Mouse (Mus musculus) hindbrain, embryonic 14.5 days (tissue): Measurements from ENCODE around the gene Sptan1. TPM values are rescaled to one million over a fixed set of nuclear protein-coding genes. Genes with fewer than 3 reads are reported as not detected.

Experiments
- ATAC-seq: fragments of 200-750 bp; cut with Nextera tagmentation; 2 replicates; pipeline ENCODE4 v1.8.0; 2017; ENCODE audit warnings: moderate number of reproducible peaks, mild to moderate bottlenecking, moderate TSS enrichment, moderate library complexity; ENCODE audit not compliant: low FRiP score
- DNase-seq: peaks from one replicate; pipeline ENCODE4 v3.0.0-alpha.2; 2015; ENCODE audit warnings: low spot score
- H3K27ac ChIP-seq: fragments of 300-500 bp; sonication (generic); 2 replicates; pipeline ENCODE4 v1.5.1; 2014; ENCODE audit warnings: mild to moderate bottlenecking, moderate library complexity
- H3K27me3 ChIP-seq: fragments of 300-500 bp; sonication (generic); 2 replicates; pipeline ENCODE4 v1.6.1; 2014; ENCODE audit warnings: mild to moderate bottlenecking, low read length, mixed read lengths; ENCODE audit not compliant: control insufficient read depth, insufficient read depth
- H3K36me3 ChIP-seq: fragments of 300-500 bp; sonication (generic); replicated peaks from 2 replicates; pipeline ENCODE4 v1.6.1; 2014; ENCODE audit not compliant: control insufficient read depth, insufficient read depth
- H3K4me1 ChIP-seq: fragments of 300-500 bp; sonication (generic); replicated peaks from 2 replicates; pipeline ENCODE4 v1.6.1; 2014; ENCODE audit warnings: antibody characterized with exemption, low read length, mixed read lengths; ENCODE audit not compliant: control insufficient read depth, insufficient read depth
- H3K4me2 ChIP-seq: fragments of 300-500 bp; sonication (generic); replicated peaks from 2 replicates; pipeline ENCODE4 v1.6.1; 2014; ENCODE audit warnings: mild to moderate bottlenecking, moderate library complexity
- H3K4me3 ChIP-seq: fragments of 300-500 bp; sonication (generic); replicated peaks from 2 replicates; pipeline ENCODE4 v1.5.1; 2014; ENCODE audit warnings: mild to moderate bottlenecking, low read length
- H3K9ac ChIP-seq: fragments of 300-500 bp; sonication (generic); 2 replicates; pipeline ENCODE4 v1.6.1; 2014
- H3K9me3 ChIP-seq: fragments of 300-500 bp; sonication (generic); 2 replicates; pipeline ENCODE4 v1.6.1; 2016; ENCODE audit warnings: low read length; ENCODE audit not compliant: control insufficient read depth
- WGBS: fragments of 180-500 bp; shearing (Covaris S2); extraction: QIAGEN DNeasy Blood & Tissue Kit; methylation state at CpG from one replicate; pipeline ENCODE4 v1.1.7; 2014; 5-methylcytosine and 5-hydroxymethylcytosine counted together
- polyA plus RNA-seq: library from polyadenylated mRNA; unstranded; fragments of >200 nt; fragmentation: Nextera tagmentation; extraction: Ambion mirVana; gene quantifications from 2 replicates; pipeline ENCODE4 v1.2.1, GENCODE M21; 2014

Sptan1 gene
- polyA plus RNA-seq, 1 experiment from 2014 or later = 344 TPM

DNA sequence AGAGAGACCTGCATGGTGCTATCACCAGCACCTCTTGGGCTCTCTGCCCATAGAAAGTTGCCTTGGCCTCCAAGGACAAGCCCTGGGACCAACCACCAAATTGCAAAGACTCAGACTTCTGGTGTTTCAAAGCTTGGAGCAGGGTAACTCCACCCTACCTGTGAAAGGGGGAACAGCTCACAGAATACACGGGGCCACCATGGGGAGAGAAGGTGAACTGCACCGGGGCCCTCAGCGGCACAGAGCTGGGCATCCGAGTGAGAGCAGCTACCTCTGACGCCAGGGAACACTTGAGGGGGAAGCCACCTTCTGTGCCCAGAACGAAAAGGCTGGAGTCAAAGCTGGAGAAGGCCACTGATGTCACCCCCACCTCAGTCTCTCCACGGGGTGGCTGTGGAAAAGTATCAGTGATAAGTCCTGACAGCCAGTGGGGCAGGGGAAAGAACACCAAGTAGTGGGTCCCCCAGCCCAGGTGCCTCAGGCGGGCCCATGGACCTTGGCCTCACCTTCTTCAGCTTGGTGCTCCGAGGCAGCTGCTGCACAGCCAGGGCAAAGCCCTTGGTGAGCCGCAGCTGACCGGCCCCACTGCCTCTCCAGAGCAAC, 67.0 kb downstream of the Sptan1 start:
- Histone ChIP-seq H3K36me3 (peaks cover 91% of the 10 kb centered on the region), H3K4me2 (no peak overlapping the region), H3K9me3 (no peaks in the 10 kb centered on the region), H3K27ac (no peak overlapping the region), H3K9ac (no peak overlapping the region), H3K4me1 (no peaks in the 10 kb centered on the region), H3K27me3 (no peaks in the 10 kb centered on the region), H3K4me3 (no peak overlapping the region)
- WGBS = 62% methylated on average over 11 of the region's 11 CpGs
- DNase-seq (no peak), ATAC-seq (no peak)

DNA sequence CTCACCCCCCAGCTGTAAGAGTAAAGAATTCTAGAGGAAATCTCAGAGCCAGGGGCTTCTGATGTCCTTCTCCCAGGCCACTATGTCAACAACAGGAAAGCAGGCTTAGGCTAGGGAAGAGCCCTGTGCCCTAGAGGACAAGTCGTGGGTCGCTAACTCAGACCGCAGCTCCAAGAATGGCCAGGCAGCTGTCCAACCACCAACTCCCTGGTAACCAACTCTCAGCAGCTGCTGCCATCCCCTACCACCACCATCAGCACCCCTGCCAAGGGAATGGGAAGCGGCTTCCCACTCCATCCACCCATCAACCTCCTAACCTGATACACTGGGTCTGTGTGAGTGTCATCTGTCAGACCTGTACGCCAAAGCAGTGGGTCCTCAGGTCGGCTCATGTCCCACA, 67.6 kb downstream of the Sptan1 start:
- no peak overlapping the region for H3K9ac ChIP-seq
- H3K27me3 ChIP-seq = no peaks in the 10 kb centered on the region
- WGBS = 74% methylated on average over 6 of the region's 6 CpGs
- ATAC-seq (no peak), DNase-seq (no peak)
- H3K36me3 ChIP-seq = peaks cover 91% of the 10 kb centered on the region
- no peak overlapping the region for H3K27ac ChIP-seq
- H3K4me3 ChIP-seq = no peak overlapping the region
- no peak overlapping the region for H3K4me2 ChIP-seq
- H3K4me1 ChIP-seq = no peaks in the 10 kb centered on the region
- no peaks in the 10 kb centered on the region for H3K9me3 ChIP-seq

DNA sequence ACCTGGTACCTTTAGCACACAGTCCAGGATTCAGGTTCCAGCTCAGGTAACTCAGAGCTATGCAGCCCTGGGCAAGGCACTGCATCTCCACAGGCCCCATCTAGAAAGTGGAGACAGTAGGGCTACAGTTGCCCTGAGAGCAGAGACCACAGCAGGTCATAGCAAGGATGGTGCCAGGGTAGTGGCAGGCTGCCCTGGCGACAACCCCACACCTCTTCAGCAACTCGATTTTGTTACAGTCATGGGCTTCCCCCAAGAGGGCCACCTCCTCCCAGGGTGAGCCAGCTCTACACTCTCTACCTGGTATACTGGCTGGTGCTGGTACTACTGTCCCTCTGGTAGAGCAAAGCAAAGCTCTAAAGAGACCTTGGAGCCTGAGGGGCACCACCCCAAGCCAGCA, 72.4 kb downstream of the Sptan1 start:
- H3K27me3 ChIP-seq = no peaks in the 10 kb centered on the region
- ATAC-seq (no peak), DNase-seq (no peak)
- WGBS = 88% methylated on average over 2 of the region's 2 CpGs
- H3K4me2 ChIP-seq = no peak overlapping the region
- no peak overlapping the region for H3K4me3 ChIP-seq
- H3K9me3 ChIP-seq = no peaks in the 10 kb centered on the region
- no peak overlapping the region for H3K9ac ChIP-seq
- H3K36me3 ChIP-seq = peaks cover 54% of the 10 kb centered on the region
- no peak overlapping the region for H3K27ac ChIP-seq
- no peaks in the 10 kb centered on the region for H3K4me1 ChIP-seq

DNA sequence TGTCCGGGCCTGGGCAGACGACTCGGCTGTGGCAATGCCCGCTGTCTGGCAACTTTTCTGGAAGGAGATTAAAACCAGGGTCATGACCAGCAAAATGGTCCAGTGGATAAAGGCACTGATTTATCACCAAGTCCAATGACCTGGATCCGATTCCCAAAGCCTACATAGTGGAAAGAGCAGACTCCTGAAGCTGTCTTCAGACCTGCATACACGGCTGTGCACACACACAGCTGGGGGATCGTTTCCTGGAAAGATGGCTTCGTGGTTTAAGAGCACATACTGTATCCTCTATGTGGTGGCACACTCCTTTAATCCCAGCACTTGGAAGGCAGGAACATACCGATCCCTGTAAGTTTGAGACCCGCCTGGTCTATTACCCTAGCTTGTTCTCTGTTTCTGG, 73.0 kb downstream of the Sptan1 start:
- Histone ChIP-seq H3K9ac (no peak overlapping the region), H3K4me2 (no peak overlapping the region), H3K27ac (no peak overlapping the region), H3K36me3 (peaks cover 49% of the 10 kb centered on the region), H3K4me3 (no peak overlapping the region), H3K27me3 (no peaks in the 10 kb centered on the region), H3K4me1 (no peaks in the 10 kb centered on the region), H3K9me3 (no peaks in the 10 kb centered on the region)
- ATAC-seq (no peak), DNase-seq (no peak)
- 95% methylated on average over 10 of the region's 10 CpGs for WGBS

DNA sequence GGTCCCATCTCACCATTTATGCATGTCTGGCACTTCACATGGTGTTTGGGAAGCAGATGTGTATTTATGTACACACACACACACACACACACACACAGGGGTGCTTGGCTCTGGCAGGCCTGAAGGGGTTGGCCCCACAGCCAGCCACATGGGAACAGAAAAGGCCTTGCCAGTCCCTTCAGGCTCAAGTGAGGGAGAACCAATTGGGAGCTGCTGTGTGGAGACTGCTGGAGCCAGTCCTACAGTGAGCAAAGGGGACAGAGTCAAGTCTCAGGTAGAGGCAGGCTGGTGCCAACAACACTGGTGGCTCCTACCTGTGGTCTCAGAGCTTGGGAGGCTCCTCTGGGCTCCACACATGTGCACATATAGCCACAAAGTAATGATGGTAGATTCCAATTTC, 74.3 kb downstream of the Sptan1 start:
- Histone ChIP-seq H3K36me3 (peaks cover 37% of the 10 kb centered on the region), H3K9ac (no peak overlapping the region), H3K4me1 (no peaks in the 10 kb centered on the region), H3K4me3 (no peak overlapping the region), H3K4me2 (no peak overlapping the region), H3K27me3 (no peaks in the 10 kb centered on the region), H3K27ac (no peak overlapping the region), H3K9me3 (no peaks in the 10 kb centered on the region)
- no peak for DNase-seq
- no peak for ATAC-seq

DNA sequence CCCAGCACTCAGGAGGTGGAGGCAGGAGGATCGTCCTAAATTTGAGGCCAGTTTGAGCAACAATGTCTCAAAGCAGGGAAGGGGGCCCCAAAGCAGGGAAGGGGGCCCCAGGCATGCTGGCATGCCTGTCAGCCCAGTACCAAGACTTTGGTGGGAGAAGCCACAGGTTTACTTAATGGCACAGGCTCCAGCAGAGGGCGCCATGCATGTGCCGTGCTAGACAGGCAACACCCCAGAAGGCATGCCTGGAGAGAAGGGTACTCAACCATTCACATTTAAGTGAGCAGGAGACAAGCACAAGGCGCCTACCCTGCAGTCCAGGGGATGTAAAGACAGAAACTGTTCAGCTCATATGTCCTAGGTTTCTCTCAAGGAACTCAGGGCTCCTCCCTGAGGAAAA, 77.1 kb downstream of the Sptan1 start:
- Histone ChIP-seq H3K36me3 (peaks cover 24% of the 10 kb centered on the region), H3K27me3 (no peaks in the 10 kb centered on the region), H3K9ac (no peak overlapping the region), H3K9me3 (no peaks in the 10 kb centered on the region), H3K4me1 (peaks cover 1% of the 10 kb centered on the region; the same call in 1 of the 2 replicates), H3K4me3 (no peak overlapping the region), H3K27ac (no peak overlapping the region), H3K4me2 (no peak overlapping the region)
- DNase-seq (peak; percentile 78), ATAC-seq (no peak)
- 8% methylated on average over 4 of the region's 4 CpGs for WGBS

DNA sequence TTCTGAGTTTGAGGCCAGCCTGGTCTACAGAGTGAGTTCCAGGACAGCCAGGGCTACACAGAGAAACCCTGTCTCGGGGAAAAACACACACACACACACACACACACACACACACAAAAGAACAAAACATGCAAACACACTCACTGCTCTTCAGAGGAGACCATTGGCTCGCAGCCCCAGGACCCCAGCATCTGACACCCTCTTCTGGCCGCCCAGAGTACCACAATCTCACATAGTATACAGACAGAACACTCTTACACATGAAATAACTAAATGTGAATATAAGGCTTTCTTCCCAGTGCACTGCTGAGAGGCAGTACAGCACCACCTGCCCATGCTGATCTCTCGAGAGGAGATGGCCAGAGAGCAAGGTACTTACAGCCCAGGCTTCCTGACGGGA, 79.2 kb downstream of the Sptan1 start:
- peaks cover 12% of the 10 kb centered on the region for H3K36me3 ChIP-seq
- H3K27ac ChIP-seq = no peak overlapping the region
- no peaks in the 10 kb centered on the region for H3K27me3 ChIP-seq
- no peaks in the 10 kb centered on the region for H3K9me3 ChIP-seq
- WGBS = 88% methylated on average over 5 of the region's 5 CpGs
- H3K9ac ChIP-seq = no peak overlapping the region
- DNase-seq (no peak), ATAC-seq (no peak)
- H3K4me1 ChIP-seq = peaks cover 10% of the 10 kb centered on the region
- H3K4me3 ChIP-seq = no peak overlapping the region
- H3K4me2 ChIP-seq = no peak overlapping the region

DNA sequence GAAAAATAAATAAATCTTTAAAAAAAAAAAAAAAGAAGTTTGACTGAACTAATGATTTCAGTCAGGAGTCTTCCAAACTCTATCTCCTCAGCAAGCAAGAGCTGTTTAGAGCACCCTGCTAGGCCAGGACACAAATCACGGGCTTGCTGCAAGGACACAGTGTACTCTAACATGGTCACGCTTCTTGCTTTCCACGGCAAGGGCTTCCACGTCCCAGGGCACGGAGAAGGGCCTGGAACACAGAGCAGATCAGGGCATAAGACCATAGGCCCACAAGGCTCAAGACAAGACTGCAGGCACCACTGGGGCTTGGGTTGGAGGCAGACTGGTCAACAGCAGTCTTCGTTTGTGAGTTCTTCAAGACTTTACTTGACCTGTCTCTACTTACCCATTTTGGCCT, 81.8 kb downstream of the Sptan1 start:
- Histone ChIP-seq H3K9me3 (no peaks in the 10 kb centered on the region), H3K27ac (no peak overlapping the region), H3K4me1 (peaks cover 10% of the 10 kb centered on the region), H3K4me3 (no peak overlapping the region), H3K27me3 (no peaks in the 10 kb centered on the region), H3K4me2 (no peak overlapping the region), H3K9ac (no peak overlapping the region), H3K36me3 (peaks cover 8% of the 10 kb centered on the region)
- WGBS = 97% methylated on average over 6 of the region's 6 CpGs
- DNase-seq = no peak
- no peak for ATAC-seq

DNA sequence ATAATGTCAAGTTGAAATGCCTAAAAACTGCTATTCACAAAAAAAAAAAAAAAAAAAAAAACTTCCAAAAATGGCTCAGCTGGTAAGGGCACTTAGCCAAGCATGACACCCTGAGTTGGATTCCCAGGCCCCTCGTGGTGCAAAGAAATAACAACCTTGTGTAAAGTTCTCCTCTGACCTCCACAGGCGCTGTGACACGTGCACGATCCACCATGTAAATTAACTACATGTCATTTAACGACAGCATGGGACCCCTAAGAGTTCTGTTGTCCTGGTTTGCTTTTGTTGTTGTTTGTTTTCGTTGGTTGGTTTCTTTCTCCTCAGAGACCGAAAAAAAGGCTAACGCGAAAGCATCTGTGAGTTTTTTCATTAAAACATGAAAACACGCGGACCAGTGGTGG, 82.7 kb downstream of the Sptan1 start:
- Histone ChIP-seq H3K4me3 (peak overlapping the region; percentile 71), H3K4me2 (peak overlapping the region; percentile 68), H3K27me3 (no peaks in the 10 kb centered on the region), H3K4me1 (peaks cover 10% of the 10 kb centered on the region), H3K9ac (peak overlapping the region; percentile 73), H3K36me3 (peaks cover 8% of the 10 kb centered on the region), H3K9me3 (no peaks in the 10 kb centered on the region), H3K27ac (peak overlapping the region; percentile 95)
- 62% methylated on average over 11 of the region's 11 CpGs for WGBS
- DNase-seq (no peak), ATAC-seq (no peak)
